Mouse (Mus musculus) bone marrow, adult 2 months (tissue): ENCODE data around the gene Bcl6.

ENCODE experiments used
- CTCF ChIP-seq: fragments of 200-500 bp; IDR thresholded peaks from 2 replicates; pipeline ENCODE4 v1.5.1; 2011; ENCODE audit warnings: low read length, control low read depth; ENCODE audit not compliant: control insufficient read depth, insufficient read depth
- POLR2A ChIP-seq: fragments of 200-500 bp; IDR thresholded peaks from 2 replicates; pipeline ENCODE4 v1.6.1; 2011; ENCODE audit warnings: low read depth, mild to moderate bottlenecking, control low read depth, low read length, borderline replicate concordance; ENCODE audit not compliant: control insufficient read depth

DNA sequence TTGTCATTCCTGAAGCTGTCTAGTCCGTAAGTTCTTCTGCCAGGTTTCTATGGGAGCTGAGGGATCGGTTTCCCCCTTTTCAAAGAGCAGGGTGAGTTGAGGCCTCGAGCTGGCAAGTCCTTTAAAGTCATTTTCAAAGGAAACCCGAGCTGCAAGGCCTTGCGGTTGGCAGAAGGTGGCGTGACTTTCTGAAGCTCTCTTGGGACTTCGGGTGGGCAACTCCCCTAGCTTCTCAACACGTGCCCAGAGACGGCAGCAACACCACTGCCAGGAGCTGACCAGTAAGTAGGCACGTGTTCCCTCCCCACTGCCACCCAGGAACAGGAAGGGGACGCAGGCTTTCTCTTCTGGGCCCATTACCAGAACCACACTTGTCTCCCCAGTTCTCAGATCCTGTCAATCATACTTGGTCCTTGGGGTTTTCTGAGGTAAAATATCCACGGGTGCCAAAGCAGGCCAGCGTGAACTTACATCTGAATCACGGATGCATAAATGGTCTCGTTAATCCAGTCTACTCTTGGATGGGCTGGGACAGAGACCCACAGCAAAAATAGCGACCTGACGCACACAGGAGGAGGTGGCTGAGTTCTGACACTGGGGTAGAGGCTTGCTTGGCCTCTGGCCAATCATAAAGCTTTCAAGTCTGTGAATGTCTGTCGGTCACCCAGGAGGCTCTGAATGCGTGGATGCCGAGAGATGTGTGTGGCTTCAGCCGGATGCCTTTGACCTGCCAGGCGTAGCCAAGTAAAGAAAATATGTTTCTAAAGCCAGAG is 24.6 kb downstream of the Bcl6 start:
- TF ChIP-seq CTCF (no peak), POLR2A (no peak)
